Comparison of ENCODE assay signal across 14 mouse cellular contexts in the genomic region with DNA sequence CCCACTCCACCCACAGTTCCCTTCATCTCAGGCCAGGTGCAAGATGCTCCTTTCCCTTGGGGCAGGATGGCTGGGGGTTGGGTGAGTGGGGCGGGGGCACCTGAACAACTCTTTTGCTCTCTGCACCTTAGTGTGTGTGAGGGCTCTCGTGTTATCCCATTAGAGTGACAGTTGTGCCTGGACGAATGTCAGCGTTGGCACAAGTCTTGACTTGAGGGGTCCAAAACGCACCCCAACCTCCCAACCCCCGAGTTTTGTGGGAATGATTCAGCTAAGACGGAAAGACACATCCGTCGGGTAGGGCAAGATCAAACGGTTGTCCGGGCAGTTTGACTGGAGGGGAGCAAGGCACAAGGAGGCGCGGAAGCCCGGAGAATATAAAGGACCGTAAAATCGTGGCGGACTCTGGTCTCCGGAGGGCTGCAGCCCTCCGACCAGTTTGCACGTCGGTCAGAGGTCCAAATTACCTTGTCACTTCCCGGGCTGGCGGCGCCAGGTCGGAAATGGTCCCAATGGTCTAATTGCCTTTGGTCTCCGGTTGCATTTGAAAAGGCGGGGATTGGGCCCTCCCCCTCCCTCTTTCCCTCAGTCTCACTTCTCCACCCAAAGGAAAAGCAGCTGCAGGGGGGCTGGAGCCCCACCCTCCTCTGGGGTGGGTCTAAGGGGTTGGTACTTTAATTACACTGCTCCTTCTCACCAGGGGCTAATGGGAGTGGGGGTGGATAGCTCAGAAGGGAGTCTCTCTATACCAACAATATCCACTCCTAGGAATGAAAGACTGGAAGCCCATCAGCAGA. TPM values are rescaled to one million over a fixed set of nuclear protein-coding genes. Genes with fewer than 3 reads are reported as not detected.
DNase-seq lines count a peak whose midpoint lies in the region; ATAC-seq and TF ChIP-seq lines count a peak whose summit lies in the region.
"Had no signal": no experiment of that assay in that cellular context is flagged by ENCODE, and none has a peak within 500 bp of the region (broad histone marks: within the 10 kb centered on the region; RNA-seq: fewer than 3 reads in every experiment).

No protein-coding gene starts in this region.

- peak overlapping the region; percentile 39 for H3K4me2 ChIP-seq in heart, embryonic 15.5 days
- H3K4me2 ChIP-seq in hindbrain, embryonic 15.5 days: peak overlapping the region; percentile 6; the same call in 1 of the 2 replicates
- no peak overlapping the region for H3K4me2 ChIP-seq in midbrain, embryonic 14.5 days (ENCODE audit: low read length)

- no peaks in the 10 kb centered on the region for H3K36me3 ChIP-seq in heart, embryonic 15.5 days
- no peaks in the 10 kb centered on the region for H3K36me3 ChIP-seq in heart, adult 2 months (ENCODE audit: control insufficient read depth, insufficient read depth, low read length)
- no peaks in the 10 kb centered on the region for H3K36me3 ChIP-seq in hindbrain, embryonic 15.5 days
- no peaks in the 10 kb centered on the region for H3K36me3 ChIP-seq in midbrain, embryonic 14.5 days (ENCODE audit: control insufficient read depth, insufficient read depth, low read length)

- intact Hi-C loops in heart, adult 2 months (cut with DNase I): loop anchor here (5.0 kb wide), 1 partner anchor 47 kb away; no protein-coding TSS in a partner anchor
- intact Hi-C loops in gastrocnemius, postnatal 14 days (cut with DNase I; ENCODE audit: low total_unique reads): no loop called here

- H3K9me3 ChIP-seq in heart, embryonic 15.5 days (replicated peaks): no peaks in the 10 kb centered on the region
- no peaks in the 10 kb centered on the region for H3K9me3 ChIP-seq in hindbrain, embryonic 15.5 days
- H3K9me3 ChIP-seq in midbrain, embryonic 14.5 days (ENCODE audit: control insufficient read depth, low read length): no peaks in the 10 kb centered on the region

- TF ChIP-seq POLR2A in heart, adult 2 months (IDR thresholded peaks at IDR 0.05; ENCODE audit: insufficient read depth, low read depth, low read length): no peak

- no peak for DNase-seq in heart, adult 2 months
- peak; percentile 86 for DNase-seq in R1 (ENCODE audit: low read depth, low spot score)
- peak; percentile 29 for DNase-seq in midbrain, embryonic 14.5 days
- no peak for DNase-seq in spleen, postnatal 36 days (ENCODE audit: low spot score in 2 of 2)
- no peak for DNase-seq in gastrocnemius, postnatal 14 days
- no peak for DNase-seq in adrenal gland, postnatal 10 days
- DNase-seq: layer of hippocampus, adult 9-11 months; right cerebral cortex, postnatal 14 days; thymus, adult 2 months had no signal

- H3K4me3 ChIP-seq in heart, embryonic 15.5 days: peak overlapping the region; percentile 22; the same call in 1 of the 2 replicates
- no peak overlapping the region for H3K4me3 ChIP-seq in heart, adult 2 months
- H3K4me3 ChIP-seq in hindbrain, embryonic 15.5 days: peak overlapping the region; percentile 21
- H3K4me3 ChIP-seq in midbrain, embryonic 14.5 days (replicated peaks; ENCODE audit: low read depth, low read length): peak overlapping the region; percentile 14

- H3K79me2 ChIP-seq in heart, adult 2 months (replicated peaks; ENCODE audit: control insufficient read depth, insufficient read depth, low read length): no peaks in the 10 kb centered on the region

- H3K4me1 ChIP-seq in heart, embryonic 15.5 days (replicated peaks): peaks cover 28% of the 10 kb centered on the region
- no peaks in the 10 kb centered on the region for H3K4me1 ChIP-seq in heart, adult 2 months (ENCODE audit: control insufficient read depth, insufficient read depth, low read length)
- H3K4me1 ChIP-seq in hindbrain, embryonic 15.5 days (replicated peaks): peaks cover 13% of the 10 kb centered on the region
- no peaks in the 10 kb centered on the region for H3K4me1 ChIP-seq in midbrain, embryonic 14.5 days (ENCODE audit: control insufficient read depth, insufficient read depth, low read length)

- no peak overlapping the region for H3K9ac ChIP-seq in heart, embryonic 15.5 days
- H3K9ac ChIP-seq in heart, adult 2 months (ENCODE audit: low read depth, low read length): no peak overlapping the region
- no peak overlapping the region for H3K9ac ChIP-seq in hindbrain, embryonic 15.5 days
- H3K9ac ChIP-seq in midbrain, embryonic 14.5 days (replicated peaks; ENCODE audit: low read length): no peak overlapping the region
- H3K9ac ChIP-seq: liver, postnatal 0 days had no signal

- no peak for TF ChIP-seq EP300 in heart, adult 2 months (IDR thresholded peaks at IDR 0.05; ENCODE audit: insufficient read depth, low read depth, low read length)

- ATAC-seq in heart, embryonic 15.5 days (replicated peaks; ENCODE audit: insufficient number of reproducible peaks, insufficient read depth, low FRiP score, low read depth): no peak
- no peak for ATAC-seq in hindbrain, embryonic 15.5 days (ENCODE audit: low FRiP score, low read depth)
- ATAC-seq in midbrain, embryonic 14.5 days (ENCODE audit: low FRiP score, low TSS enrichment): no peak
- ATAC-seq: CD4-positive, CD25-positive, alpha-beta regulatory T cell, adult 4 months; liver, postnatal 0 days had no signal

- no peak for TF ChIP-seq CTCF in heart, adult 2 months (IDR thresholded peaks at IDR 0.05)

- no peak overlapping the region for H3K27ac ChIP-seq in heart, embryonic 15.5 days
- H3K27ac ChIP-seq in heart, adult 2 months: no peak overlapping the region
- peak overlapping the region; percentile 27 for H3K27ac ChIP-seq in hindbrain, embryonic 15.5 days (replicated peaks)
- H3K27ac ChIP-seq in midbrain, embryonic 14.5 days (replicated peaks; ENCODE audit: low read depth, low read length): peak overlapping the region; percentile 41; the same call in 1 of the 2 replicates

- WGBS in heart, embryonic 15.5 days: 2% methylated on average over 27 of the region's 27 CpGs
- WGBS in heart, adult 2 months: 2% methylated on average over 27 of the region's 27 CpGs
- under 1% methylated on average over 27 of the region's 27 CpGs for WGBS in hindbrain, embryonic 15.5 days
- WGBS in midbrain, embryonic 14.5 days: under 1% methylated on average over 27 of the region's 27 CpGs

- H3K27me3 ChIP-seq in heart, embryonic 15.5 days: peaks cover 96% of the 10 kb centered on the region
- H3K27me3 ChIP-seq in heart, adult 2 months (ENCODE audit: control insufficient read depth, insufficient read depth, low read length): peaks cover 57% of the 10 kb centered on the region
- H3K27me3 ChIP-seq in hindbrain, embryonic 15.5 days: peaks cover 76% of the 10 kb centered on the region
- H3K27me3 ChIP-seq in midbrain, embryonic 14.5 days (ENCODE audit: control insufficient read depth, insufficient read depth, low read length): peaks cover 96% of the 10 kb centered on the region

RNA-seq across cellular contexts. Expression of gene Evx1, which starts 1.2 kb away (rescaled TPM):
- 0.05 TPM in 1 of 2 replicates, not detected in the other for polyA plus RNA-seq in heart, embryonic 15.5 days (2015; fragmentation: Nextera tagmentation; extraction: Ambion mirVana)
- total RNA-seq in heart, adult 2 months (2021): not detected
- not detected in 2 replicates for polyA plus RNA-seq in heart, adult 2 months (2012; rRNA removed)
- 2.7 and 3.8 TPM in 2 replicates for polyA plus RNA-seq in hindbrain, embryonic 15.5 days (2015; fragmentation: Nextera tagmentation; extraction: Ambion mirVana)
- 1.3 and 1.5 TPM in 2 replicates for polyA plus RNA-seq in midbrain, embryonic 14.5 days (2014; fragmentation: Nextera tagmentation; extraction: Ambion mirVana)
- not detected for total RNA-seq in gastrocnemius, postnatal 14 days (2021)
- total RNA-seq in adrenal gland, postnatal 10 days (2021): not detected
- total RNA-seq: heart, postnatal 10 days had no signal
- polyA plus RNA-seq: CD4-positive, CD25-positive, alpha-beta regulatory T cell, adult 4 months; liver, postnatal 0 days; thymus, adult 2 months had no signal

RNA-seq across cellular contexts. Expression of gene Hoxa13, which starts 53.8 kb away (rescaled TPM):
- polyA plus RNA-seq in heart, embryonic 15.5 days (2015; fragmentation: Nextera tagmentation; extraction: Ambion mirVana): 0.09 TPM in 1 of 2 replicates, not detected in the other
- not detected for total RNA-seq in heart, adult 2 months (2021)
- polyA plus RNA-seq in heart, adult 2 months (2012; rRNA removed): not detected in 2 replicates
- 0.07 TPM in 1 of 2 replicates, not detected in the other for polyA plus RNA-seq in hindbrain, embryonic 15.5 days (2015; fragmentation: Nextera tagmentation; extraction: Ambion mirVana)
- not detected in 2 replicates for polyA plus RNA-seq in midbrain, embryonic 14.5 days (2014; fragmentation: Nextera tagmentation; extraction: Ambion mirVana)
- total RNA-seq in gastrocnemius, postnatal 14 days (2021): 1 to 10 TPM in 1 of 2 experiments, under 1 TPM in 1; 0.24 to 1.7 TPM
- total RNA-seq in adrenal gland, postnatal 10 days (2021): not detected
- total RNA-seq: heart, postnatal 10 days had no signal
- polyA plus RNA-seq: CD4-positive, CD25-positive, alpha-beta regulatory T cell, adult 4 months; liver, postnatal 0 days; thymus, adult 2 months had no signal

Comparison
In these comparisons a context has a peak if more than half of its experiments do, and no peak if none do; other contexts are left out.
1. H3K27ac ChIP-seq: peak in hindbrain, embryonic 15.5 days (single experiment) and midbrain, embryonic 14.5 days (single experiment); none in heart, embryonic 15.5 days (single experiment) and heart, adult 2 months (single experiment).
2. DNase-seq: peak in R1 (single experiment) and midbrain, embryonic 14.5 days (single experiment); none in heart, adult 2 months (0 of 2), spleen, postnatal 36 days (0 of 2), gastrocnemius, postnatal 14 days (single experiment) and adrenal gland, postnatal 10 days (single experiment).